Mouse (Mus musculus): Measurements from ENCODE around the gene Sarnp. TPM values are rescaled to one million over a fixed set of nuclear protein-coding genes. Genes with fewer than 3 reads are reported as not detected.

Sarnp gene
- polyA plus RNA-seq, 1 experiment = 6.2 TPM

Other genes starting within 250 kb of the Sarnp start
- gene Erbb3, start 227.7 kb upstream of the Sarnp start, polyA plus RNA-seq (2012; rRNA removed) = 76.7 and 120 TPM in 2 replicates
- 1,017 and 1,368 TPM in 2 replicates for gene Rps26, start 190.6 kb upstream of the Sarnp start, polyA plus RNA-seq (2012; rRNA removed)
- 0.69 and 1.1 TPM in 2 replicates for gene Ikzf4, start 171.3 kb upstream of the Sarnp start, polyA plus RNA-seq (2012; rRNA removed)
- gene Suox, start 143.3 kb upstream of the Sarnp start, polyA plus RNA-seq (2012; rRNA removed) = 48.9 and 241 TPM in 2 replicates
- 45.2 and 53.9 TPM in 2 replicates for gene Rab5b, start 121.1 kb upstream of the Sarnp start, polyA plus RNA-seq (2012; rRNA removed)
- 2.6 and 2.8 TPM in 2 replicates for gene Pmel, start 113.1 kb upstream of the Sarnp start, polyA plus RNA-seq (2012; rRNA removed)
- 25.9 and 27.0 TPM in 2 replicates for gene Cdk2, start 112.3 kb upstream of the Sarnp start, polyA plus RNA-seq (2012; rRNA removed)
- 88.1 and 115 TPM in 2 replicates for gene Dgka, start 72.5 kb upstream of the Sarnp start, polyA plus RNA-seq (2012; rRNA removed)
- 26.2 and 26.5 TPM in 2 replicates for gene Pym1, start 69.4 kb upstream of the Sarnp start, polyA plus RNA-seq (2012; rRNA removed)
- 2.9 and 3.1 TPM in 2 replicates for gene Mmp19, start 26.4 kb upstream of the Sarnp start, polyA plus RNA-seq (2012; rRNA removed)
- gene Dnajc14, start 13.3 kb upstream of the Sarnp start, polyA plus RNA-seq (2012; rRNA removed) = 17.7 and 18.7 TPM in 2 replicates
- 8.6 and 9.2 TPM in 2 replicates for gene Tmem198b, start 13.0 kb upstream of the Sarnp start, polyA plus RNA-seq (2012; rRNA removed)
- gene Ormdl2, start 4.3 kb downstream of the Sarnp start, polyA plus RNA-seq (2012; rRNA removed) = 135 and 144 TPM in 2 replicates
- 0.98 and 1.2 TPM in 2 replicates for gene Gdf11, start 74.4 kb downstream of the Sarnp start, polyA plus RNA-seq (2012; rRNA removed)
- 130 and 137 TPM in 2 replicates for gene Cd63, start 83.7 kb downstream of the Sarnp start, polyA plus RNA-seq (2012; rRNA removed)
- gene Rdh5, start 105.6 kb downstream of the Sarnp start, polyA plus RNA-seq (2012; rRNA removed) = 19.0 and 19.3 TPM in 2 replicates
- gene Bloc1s1, start 106.7 kb downstream of the Sarnp start, polyA plus RNA-seq (2012; rRNA removed) = 126 and 147 TPM in 2 replicates
- gene Itga7, start 116.5 kb downstream of the Sarnp start, polyA plus RNA-seq (2012; rRNA removed) = 12.6 and 12.9 TPM in 2 replicates
- gene Mettl7b, start 143.7 kb downstream of the Sarnp start, polyA plus RNA-seq (2012; rRNA removed) = 34.5 and 82.9 TPM in 2 replicates
- not detected in 2 replicates for gene Olfr9, start 172.1 kb downstream of the Sarnp start, polyA plus RNA-seq (2012; rRNA removed)
- not detected in 2 replicates for gene Olfr763, start 193.5 kb downstream of the Sarnp start, polyA plus RNA-seq (2012; rRNA removed)
- gene Olfr764-ps1, start 222.6 kb downstream of the Sarnp start, polyA plus RNA-seq (2012; rRNA removed) = not detected in 2 replicates
- gene Olfr765, start 232.7 kb downstream of the Sarnp start, polyA plus RNA-seq (2012; rRNA removed) = not detected in 2 replicates

Data from large intestine, adult 2 months (tissue).